Mouse (Mus musculus) embryonic facial prominence, embryonic 10.5 days (tissue): Measurements from ENCODE around the gene Stac. TPM values are rescaled to one million over a fixed set of nuclear protein-coding genes. Genes with fewer than 3 reads are reported as not detected.

Experiments used
- DNase-seq: peaks from one replicate; pipeline ENCODE4 v3.0.0-alpha.2; 2017; ENCODE audit warnings: low spot score
- H3K27ac ChIP-seq: fragments of 300-500 bp; sonication (generic); replicated peaks from 2 replicates; pipeline ENCODE4 v1.5.1; 2016; ENCODE audit warnings: mild to moderate bottlenecking
- H3K27me3 ChIP-seq: fragments of 300-500 bp; sonication (generic); replicated peaks from 2 replicates; pipeline ENCODE4 v1.6.1; 2016; ENCODE audit warnings: low read depth, mild to moderate bottlenecking; ENCODE audit not compliant: poor library complexity, severe bottlenecking
- H3K36me3 ChIP-seq: fragments of 300-500 bp; sonication (generic); replicated peaks from 2 replicates; pipeline ENCODE4 v1.6.1; 2016; ENCODE audit warnings: mild to moderate bottlenecking, moderate library complexity
- H3K4me1 ChIP-seq: fragments of 300-500 bp; sonication (generic); 2 replicates; pipeline ENCODE4 v1.6.1; 2016
- H3K4me3 ChIP-seq: fragments of 300-500 bp; sonication (generic); 2 replicates; pipeline ENCODE4 v1.5.1; 2016; ENCODE audit warnings: mild to moderate bottlenecking, moderate library complexity
- H3K9me3 ChIP-seq: fragments of 300-500 bp; sonication (generic); 2 replicates; pipeline ENCODE4 v1.6.1; 2016; ENCODE audit warnings: mild to moderate bottlenecking
- WGBS: fragments of 180-500 bp; shearing (Covaris S2); methylation state at CpG from one replicate; pipeline ENCODE4 v1.1.7; 2016; 5-methylcytosine and 5-hydroxymethylcytosine counted together
- polyA plus RNA-seq: library from polyadenylated mRNA; unstranded; fragments of >200 nt; fragmentation: Nextera tagmentation; extraction: Ambion mirVana; gene quantifications from 2 replicates; pipeline ENCODE4 v1.2.1, GENCODE M21; 2016

Stac gene
- polyA plus RNA-seq = 0.26 and 0.70 TPM in 2 replicates

DNA sequence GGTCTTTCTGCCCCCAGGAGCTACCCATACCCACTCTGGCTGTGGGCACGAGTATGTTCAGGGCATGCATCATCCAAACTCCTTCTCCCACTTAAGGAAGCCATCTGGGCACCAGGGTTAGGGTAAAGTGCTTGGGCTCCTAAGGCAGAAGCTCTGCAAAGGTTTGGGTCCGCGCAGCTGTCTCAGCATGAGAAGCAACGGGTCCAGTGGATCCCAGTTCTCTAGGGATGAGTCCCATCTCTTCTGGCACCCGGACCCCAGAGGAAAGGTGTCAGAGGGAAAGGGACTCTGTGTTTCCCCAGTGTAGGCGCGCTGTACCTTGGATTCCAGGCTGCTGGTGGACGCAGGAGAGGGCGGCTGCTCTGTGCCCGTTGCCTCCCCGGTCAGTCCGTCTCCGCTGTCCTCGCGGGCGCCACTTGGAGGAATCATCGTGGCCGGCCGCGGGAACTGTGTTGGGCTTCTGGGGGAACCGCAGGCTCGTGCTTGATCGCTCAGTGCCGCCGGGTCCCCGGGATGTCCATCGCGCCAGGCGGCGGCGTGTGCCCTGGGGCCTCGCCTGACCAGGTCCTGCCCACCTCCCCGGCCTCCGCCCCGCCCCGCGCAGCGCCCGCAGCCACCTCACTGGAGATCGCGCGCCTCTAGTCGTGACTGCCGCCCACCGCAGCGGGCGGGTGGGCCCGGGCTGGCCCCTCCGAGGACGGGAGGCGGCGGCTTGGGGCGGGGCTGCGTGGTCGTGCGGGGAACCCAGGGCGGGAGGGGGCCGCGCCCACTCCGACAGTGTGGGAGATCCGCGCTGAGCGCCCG, at the start of gene Stac:
Gene Stac, minus strand, starts transcription at position 669 of the 804 bp plus-strand sequence.
- Histone ChIP-seq H3K27ac (peak within 1 kb of the TSS; percentile 63; the same call in 1 of the 2 replicates), H3K27me3 (peaks cover 38% of the 10 kb centered on the region), H3K4me1 (peaks cover 10% of the 10 kb centered on the region), H3K4me3 (peak within 1 kb of the TSS; percentile 71), H3K9me3 (no peaks in the 10 kb centered on the region), H3K36me3 (no peaks in the 10 kb centered on the region)
- peak; percentile 64 for DNase-seq
- 3% methylated on average over 64 of the region's 64 CpGs for WGBS

DNA sequence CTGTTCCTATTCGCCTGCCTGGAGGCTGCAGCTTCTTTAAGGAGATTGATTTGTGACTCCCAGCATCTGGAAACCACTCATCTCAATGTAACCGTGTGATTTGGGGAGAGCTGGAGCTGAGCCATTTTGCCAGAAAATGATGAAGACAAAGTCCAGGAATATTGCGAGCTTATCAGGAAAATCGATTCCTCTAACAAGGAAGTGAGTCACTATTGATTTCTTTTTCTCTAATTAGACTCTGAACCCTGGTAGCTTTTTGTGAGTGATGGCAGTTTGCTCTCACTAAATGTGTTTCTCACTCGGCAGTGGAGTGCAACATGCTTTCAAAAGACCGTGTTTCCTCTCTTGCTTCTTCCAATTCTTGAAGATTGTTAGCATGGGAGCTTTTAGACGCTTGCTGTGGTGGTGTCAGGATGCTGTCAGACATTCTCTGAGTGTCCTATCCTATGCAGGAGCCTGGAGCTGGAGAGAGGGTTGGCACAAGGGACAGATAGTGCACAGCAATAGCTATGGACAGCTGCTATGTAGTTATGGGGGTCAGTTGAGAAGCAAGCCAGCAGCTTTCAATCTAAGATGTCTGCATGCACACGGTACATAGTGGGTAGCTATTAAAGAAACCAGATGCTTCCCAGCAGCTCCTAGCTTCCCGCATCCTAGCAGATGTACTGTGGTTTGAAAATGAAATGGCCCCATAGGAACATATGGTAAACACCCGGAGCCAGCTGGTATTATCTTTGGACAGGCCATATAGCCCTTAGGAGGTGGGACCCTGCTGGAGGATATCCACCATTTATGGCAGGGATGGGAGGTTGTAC, 49.5 kb upstream of the Stac start:
- Histone ChIP-seq H3K36me3 (no peaks in the 10 kb centered on the region), H3K27ac (no peak overlapping the region), H3K4me1 (no peaks in the 10 kb centered on the region), H3K9me3 (no peaks in the 10 kb centered on the region), H3K27me3 (no peaks in the 10 kb centered on the region), H3K4me3 (no peak overlapping the region)
- 78% methylated on average over 10 of the region's 10 CpGs for WGBS
- no peak for DNase-seq

DNA sequence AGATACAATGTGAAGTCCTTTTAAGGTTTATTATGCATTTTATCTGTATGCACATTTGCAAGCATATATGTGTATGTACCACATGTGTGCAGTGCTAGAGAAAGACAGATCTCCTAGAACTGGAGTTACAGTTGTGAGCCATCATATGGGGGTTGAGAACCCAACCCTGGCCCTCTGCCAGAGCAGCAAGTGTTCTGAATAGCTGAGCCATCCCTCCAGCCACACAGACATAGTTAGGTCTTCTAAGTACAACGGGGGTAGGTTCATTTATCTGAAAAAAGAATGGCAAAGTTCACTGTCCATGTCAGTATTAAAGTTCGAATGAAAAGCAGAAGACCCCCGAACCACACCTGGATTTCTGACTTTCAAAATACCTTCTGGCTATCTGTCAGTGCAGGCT, 48.9 kb upstream of the Stac start:
- Histone ChIP-seq H3K4me1 (no peaks in the 10 kb centered on the region), H3K36me3 (no peaks in the 10 kb centered on the region), H3K4me3 (no peak overlapping the region), H3K27ac (no peak overlapping the region), H3K9me3 (no peaks in the 10 kb centered on the region), H3K27me3 (no peaks in the 10 kb centered on the region)
- DNase-seq = no peak
- 75% methylated on average over 3 of the region's 3 CpGs for WGBS

DNA sequence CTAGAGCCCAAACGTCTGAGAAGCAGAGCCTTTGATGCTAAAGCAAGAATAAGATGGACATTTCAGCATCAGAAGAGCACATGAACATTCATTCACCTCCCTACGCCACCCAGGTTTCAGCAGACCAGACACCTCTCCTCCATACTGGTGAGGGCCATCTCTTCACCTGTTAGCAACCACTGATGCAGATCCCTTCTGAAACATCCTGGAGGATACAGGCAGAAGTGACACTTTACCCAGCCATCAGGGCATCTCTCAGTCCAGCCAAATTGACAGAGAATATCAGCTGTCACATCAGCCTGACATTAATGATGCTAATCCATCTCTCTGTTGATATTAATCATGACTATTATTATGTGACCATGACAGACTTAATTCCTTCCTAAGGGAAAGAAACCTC, 47.6 kb upstream of the Stac start:
- DNase-seq = no peak
- Histone ChIP-seq H3K27me3 (no peaks in the 10 kb centered on the region), H3K4me1 (no peaks in the 10 kb centered on the region), H3K9me3 (no peaks in the 10 kb centered on the region), H3K4me3 (no peak overlapping the region), H3K36me3 (no peaks in the 10 kb centered on the region), H3K27ac (no peak overlapping the region)
- 84% methylated on average over 2 of the region's 2 CpGs for WGBS

DNA sequence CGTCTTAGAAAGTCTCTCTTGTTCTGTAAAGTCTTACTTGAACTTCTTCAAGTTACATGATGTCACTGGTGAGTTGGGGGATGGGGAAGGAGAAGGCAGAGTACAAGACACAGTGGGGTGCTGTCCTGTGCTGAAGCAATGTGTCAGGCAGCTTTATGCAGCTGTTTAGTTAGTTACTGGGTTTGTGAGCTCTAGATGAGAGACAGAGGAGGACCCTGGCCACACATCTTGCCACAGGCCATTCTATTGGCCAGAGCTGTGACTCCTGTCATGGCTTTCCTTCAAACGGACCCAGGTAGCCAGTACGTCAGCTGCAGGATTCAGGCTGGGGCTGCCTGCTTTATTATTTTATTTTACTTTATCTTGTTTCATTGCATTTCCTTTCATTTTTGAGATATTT, 45.8 kb upstream of the Stac start:
- H3K4me3 ChIP-seq = no peak overlapping the region
- no peaks in the 10 kb centered on the region for H3K9me3 ChIP-seq
- no peaks in the 10 kb centered on the region for H3K27me3 ChIP-seq
- no peak overlapping the region for H3K27ac ChIP-seq
- no peak for DNase-seq
- WGBS = 80% methylated on average over 3 of the region's 3 CpGs
- no peaks in the 10 kb centered on the region for H3K4me1 ChIP-seq
- no peaks in the 10 kb centered on the region for H3K36me3 ChIP-seq

DNA sequence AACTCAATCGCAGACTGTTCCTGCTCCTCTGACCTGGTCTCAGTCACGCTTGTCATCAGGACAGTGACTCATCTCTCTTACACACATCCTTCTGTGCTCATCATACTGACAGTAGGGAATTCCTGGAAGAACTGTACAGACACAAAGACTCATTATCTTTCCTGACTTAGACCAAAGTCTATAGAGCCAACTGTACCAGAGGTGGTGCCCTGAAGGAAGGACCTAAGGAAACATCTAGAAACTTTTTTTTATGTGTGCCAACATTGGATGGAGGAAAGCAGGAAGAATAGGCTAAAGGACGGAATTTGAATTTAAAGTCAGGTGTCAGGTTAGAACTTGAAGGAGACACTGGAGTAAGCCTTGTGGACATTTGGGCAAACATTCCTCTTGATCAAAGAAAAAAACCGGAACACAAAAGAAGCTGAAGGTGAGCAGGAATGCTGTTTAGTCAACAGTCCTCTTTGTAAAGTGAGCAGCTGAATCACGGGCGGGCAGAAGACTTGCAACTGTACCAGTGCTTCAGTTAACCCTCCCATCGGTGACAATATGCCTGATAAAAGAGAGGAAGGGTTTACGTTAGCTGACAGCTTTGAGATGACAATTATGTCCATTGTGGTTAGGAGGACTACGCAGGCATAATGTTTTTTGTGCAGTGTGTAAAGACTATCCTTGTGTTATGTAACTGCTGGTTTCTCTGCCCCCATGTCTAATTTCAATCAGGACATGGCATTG, 42.0 kb upstream of the Stac start:
- Histone ChIP-seq H3K36me3 (no peaks in the 10 kb centered on the region), H3K9me3 (no peaks in the 10 kb centered on the region), H3K4me1 (no peaks in the 10 kb centered on the region), H3K27ac (no peak overlapping the region), H3K4me3 (no peak overlapping the region), H3K27me3 (no peaks in the 10 kb centered on the region)
- DNase-seq = no peak
- WGBS = 70% methylated on average over 9 of the region's 9 CpGs

DNA sequence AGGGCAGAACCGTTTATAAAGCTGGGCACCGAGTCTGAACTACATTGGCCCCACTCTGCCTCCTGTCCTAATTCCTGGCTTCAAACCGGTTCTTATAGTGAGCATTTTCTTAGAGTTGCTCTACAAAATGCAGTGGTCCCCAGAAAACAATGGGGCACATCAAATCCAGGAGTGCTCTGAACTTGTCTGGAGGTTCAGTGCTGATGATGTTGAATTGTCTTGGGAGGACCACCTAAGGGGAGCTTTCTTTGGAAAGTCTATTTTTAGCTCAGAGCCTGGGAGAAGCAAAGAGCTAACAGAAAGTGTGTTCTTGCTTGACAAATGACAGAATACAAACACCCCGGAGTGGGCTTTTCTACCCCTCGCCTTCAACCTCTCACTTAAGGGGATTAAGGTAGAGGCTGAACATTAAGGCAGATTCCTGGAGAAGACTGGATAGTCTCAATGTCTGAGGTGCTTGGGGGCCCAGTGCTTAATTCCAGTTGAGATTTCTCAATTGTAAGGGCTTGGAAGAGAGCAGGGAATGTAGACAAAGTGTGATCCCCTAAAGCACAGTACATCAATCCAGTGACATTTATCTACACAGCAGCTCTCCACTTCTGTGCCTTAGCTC, 34.9 kb upstream of the Stac start:
- H3K27ac ChIP-seq = no peak overlapping the region
- H3K36me3 ChIP-seq = no peaks in the 10 kb centered on the region
- no peaks in the 10 kb centered on the region for H3K27me3 ChIP-seq
- no peaks in the 10 kb centered on the region for H3K9me3 ChIP-seq
- 40% methylated on average over 5 of the region's 5 CpGs for WGBS
- H3K4me3 ChIP-seq = no peak overlapping the region
- no peak for DNase-seq
- 0 out of 2 replicates have a peak, but pooled peaks cover 3% of the 10 kb centered on the region for H3K4me1 ChIP-seq

DNA sequence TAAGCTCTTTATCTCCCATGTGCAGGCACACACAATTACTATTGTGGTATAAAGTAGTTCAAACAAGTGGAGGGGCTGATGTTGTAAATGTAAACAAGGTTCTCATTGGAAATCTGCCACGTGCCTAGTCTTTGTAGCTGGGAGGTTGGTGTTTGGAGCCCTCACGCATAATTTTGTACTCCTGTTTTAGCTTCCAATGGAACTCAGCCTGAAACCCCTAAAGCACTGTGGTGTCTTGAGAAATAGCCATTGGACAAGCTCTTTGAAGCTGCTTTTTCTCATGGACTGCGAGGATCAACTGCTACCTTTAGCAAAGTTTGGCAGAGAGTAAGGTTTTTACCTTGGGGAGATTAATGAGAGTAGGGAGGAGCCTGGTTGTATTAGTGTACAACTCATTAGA, 24.3 kb upstream of the Stac start:
- Histone ChIP-seq H3K9me3 (no peaks in the 10 kb centered on the region), H3K27ac (no peak overlapping the region), H3K4me1 (no peaks in the 10 kb centered on the region), H3K27me3 (no peaks in the 10 kb centered on the region), H3K4me3 (no peak overlapping the region), H3K36me3 (no peaks in the 10 kb centered on the region)
- WGBS = 76% methylated on average over 3 of the region's 3 CpGs
- no peak for DNase-seq

DNA sequence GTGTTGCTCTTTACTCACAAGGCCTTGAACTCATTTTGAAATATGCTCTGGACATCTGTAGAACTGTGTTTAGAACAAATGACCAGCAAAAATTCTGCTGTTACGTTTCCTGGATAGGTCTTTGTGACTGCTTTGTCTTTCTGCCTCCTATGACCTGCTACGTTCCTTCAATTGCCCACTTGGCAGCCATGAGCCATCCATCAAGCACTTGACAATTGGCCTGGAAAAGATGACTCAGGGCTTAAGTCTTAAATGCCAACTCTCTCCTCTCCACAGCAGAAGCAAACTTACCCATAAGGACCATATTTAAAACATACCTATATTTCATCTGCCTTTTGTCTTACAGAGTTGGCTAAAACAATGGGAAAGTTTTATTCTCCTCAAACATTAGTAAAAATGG, 10.0 kb upstream of the Stac start:
- 83% methylated on average over 2 of the region's 2 CpGs for WGBS
- no peaks in the 10 kb centered on the region for H3K36me3 ChIP-seq
- DNase-seq = no peak
- H3K4me3 ChIP-seq = no peak overlapping the region
- no peak overlapping the region for H3K27ac ChIP-seq
- no peaks in the 10 kb centered on the region for H3K4me1 ChIP-seq
- no peaks in the 10 kb centered on the region for H3K27me3 ChIP-seq
- no peaks in the 10 kb centered on the region for H3K9me3 ChIP-seq

DNA sequence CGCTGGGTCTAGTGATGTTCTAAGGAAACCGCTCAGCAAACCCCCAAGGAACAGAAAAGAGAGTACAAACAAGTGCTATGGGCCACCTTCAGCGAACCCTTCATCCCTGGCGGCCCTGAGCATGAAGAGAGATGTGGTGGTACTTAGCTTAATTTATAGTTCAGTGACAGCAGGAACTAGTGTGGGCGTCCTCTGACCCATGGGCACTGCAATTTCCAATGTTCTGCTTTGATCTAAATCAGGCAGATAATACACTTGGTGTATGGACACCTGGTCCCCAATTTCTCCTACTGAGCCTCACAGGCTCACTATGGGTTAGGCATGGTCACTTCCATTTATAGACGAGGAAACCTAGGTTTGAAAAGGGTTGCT, 322 bp upstream of the Stac start:
- peak overlapping the region; percentile 63; the same call in 1 of the 2 replicates for H3K27ac ChIP-seq
- DNase-seq = no peak
- H3K9me3 ChIP-seq = no peaks in the 10 kb centered on the region
- peaks cover 10% of the 10 kb centered on the region for H3K4me1 ChIP-seq
- peaks cover 38% of the 10 kb centered on the region for H3K27me3 ChIP-seq
- no peaks in the 10 kb centered on the region for H3K36me3 ChIP-seq
- peak overlapping the region; percentile 71 for H3K4me3 ChIP-seq
- WGBS = 16% methylated on average over 6 of the region's 6 CpGs

DNA sequence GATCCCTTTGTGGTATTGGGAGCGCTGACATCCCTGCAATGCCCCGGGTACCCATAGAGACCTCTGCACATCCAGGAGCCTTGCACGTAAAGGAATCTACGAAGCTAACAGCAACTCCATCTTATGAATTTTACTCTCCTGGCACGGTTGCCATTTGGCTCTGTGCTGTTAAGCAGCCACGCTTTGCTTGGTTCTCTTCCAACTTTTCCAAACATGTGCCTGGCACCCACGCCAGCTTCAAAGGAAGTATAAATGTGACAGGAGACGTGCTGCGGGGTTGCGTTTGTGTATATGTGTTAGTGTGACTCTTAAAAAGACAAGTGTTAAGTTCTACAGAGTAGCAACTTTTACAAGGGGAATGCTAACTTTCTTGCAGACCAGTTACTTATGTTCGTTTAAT, 1.0 kb downstream of the Stac start:
- 88% methylated on average over 11 of the region's 11 CpGs for WGBS
- Histone ChIP-seq H3K36me3 (no peaks in the 10 kb centered on the region), H3K27me3 (peaks cover 38% of the 10 kb centered on the region), H3K27ac (no peak overlapping the region), H3K4me1 (peaks cover 10% of the 10 kb centered on the region), H3K4me3 (no peak overlapping the region), H3K9me3 (no peaks in the 10 kb centered on the region)
- DNase-seq = no peak

DNA sequence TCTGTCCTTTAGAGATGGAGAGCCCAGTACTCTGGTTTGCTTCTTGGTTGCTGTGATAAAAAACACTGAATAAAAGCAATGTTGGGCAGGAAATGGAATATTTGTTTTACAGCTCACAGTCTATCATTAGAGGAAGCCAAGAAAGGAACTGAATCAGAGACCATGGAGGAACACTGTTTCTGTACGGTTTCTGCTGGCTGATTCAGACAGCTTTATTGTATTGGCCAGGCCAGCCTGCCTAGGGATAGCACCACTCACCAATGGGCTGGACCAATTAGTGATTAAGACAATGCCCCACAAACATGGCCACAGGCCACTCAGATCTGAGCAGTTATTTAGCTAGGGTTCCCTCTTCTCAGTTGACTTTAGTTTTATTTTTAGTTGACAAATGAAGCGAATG, 6.0 kb downstream of the Stac start:
- 90% methylated on average over 2 of the region's 2 CpGs for WGBS
- H3K4me3 ChIP-seq = no peak overlapping the region
- peaks cover 14% of the 10 kb centered on the region for H3K27me3 ChIP-seq
- no peaks in the 10 kb centered on the region for H3K36me3 ChIP-seq
- DNase-seq = no peak
- H3K9me3 ChIP-seq = no peaks in the 10 kb centered on the region
- H3K27ac ChIP-seq = no peak overlapping the region
- no peaks in the 10 kb centered on the region for H3K4me1 ChIP-seq
